Mouse (Mus musculus): ENCODE results near the gene Golga7b.

- TF ChIP-seq GATA1 (IDR thresholded peaks at IDR 0.05; ENCODE audit: borderline replicate concordance, low read length) (no peak), FLI1 (IDR thresholded peaks at IDR 0.05; ENCODE audit: low read length) (no peak)
These were observed 42.2 kb upstream of the Golga7b start for GRCm38 (mm10) chr19:42205201-42205600.
